Mouse (Mus musculus): ENCODE measurements around the gene Bptf.
A peak's percentile ranks its signal among the peaks of the same experiment; 100 is the strongest.
"Not testable (repeated sequence)": the region's sequence is repeated elsewhere in the genome, so short reads cannot be mapped to it uniquely, and the experiment has no call there.

The Bptf gene

DNA sequence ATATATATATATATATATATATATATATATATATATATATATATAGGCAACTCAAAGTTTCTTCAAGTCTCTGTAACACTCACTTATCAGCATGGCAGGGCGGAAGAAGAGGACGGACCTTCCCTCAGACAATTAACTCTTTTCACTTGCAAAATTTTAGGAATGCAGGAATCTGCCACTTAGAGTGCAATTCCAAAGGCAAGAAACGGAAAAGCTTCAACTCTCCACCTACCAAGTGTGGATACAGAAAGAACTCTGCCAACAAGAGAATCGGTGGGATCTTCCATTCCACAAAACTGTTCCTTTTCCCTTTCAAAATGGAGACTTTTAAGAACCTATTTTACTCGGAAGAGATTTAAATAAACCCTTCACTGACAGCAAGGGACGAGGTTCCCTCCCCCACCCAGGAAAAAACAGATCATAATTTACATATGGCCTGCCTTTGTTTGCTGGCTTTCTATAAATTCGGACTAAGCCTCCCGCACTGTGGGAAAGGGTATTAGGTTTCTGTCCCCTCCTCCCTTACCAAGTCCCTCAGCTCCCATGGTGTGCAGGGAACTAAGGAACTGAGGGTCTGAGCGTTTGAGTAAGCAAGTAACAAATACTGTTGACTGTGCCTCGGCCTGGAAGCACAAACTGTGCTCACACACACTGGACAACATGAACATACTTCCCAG, 17.9 kb downstream of the Bptf start:
- DNase-seq, result no peak

DNA sequence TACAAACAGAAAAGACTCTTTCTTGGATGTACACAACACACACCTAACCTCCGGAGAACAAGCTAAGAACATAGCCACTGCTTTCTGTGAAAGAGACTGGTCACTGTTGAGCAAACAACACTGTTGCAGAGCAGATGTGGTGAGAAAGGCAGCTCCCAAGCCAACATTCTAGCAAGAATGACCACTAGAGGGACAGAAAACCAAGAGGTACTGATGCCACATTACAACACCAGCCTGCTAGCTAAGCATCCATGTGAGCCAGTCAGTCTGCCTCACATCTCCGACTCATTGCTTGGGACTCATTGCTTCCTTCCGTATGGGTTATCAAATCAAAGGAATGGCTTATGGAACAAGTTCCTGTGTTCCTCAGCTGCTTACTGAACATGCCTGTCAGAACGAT, 18.8 kb downstream of the Bptf start:
- DNase-seq, result peak; percentile 23 to 30

DNA sequence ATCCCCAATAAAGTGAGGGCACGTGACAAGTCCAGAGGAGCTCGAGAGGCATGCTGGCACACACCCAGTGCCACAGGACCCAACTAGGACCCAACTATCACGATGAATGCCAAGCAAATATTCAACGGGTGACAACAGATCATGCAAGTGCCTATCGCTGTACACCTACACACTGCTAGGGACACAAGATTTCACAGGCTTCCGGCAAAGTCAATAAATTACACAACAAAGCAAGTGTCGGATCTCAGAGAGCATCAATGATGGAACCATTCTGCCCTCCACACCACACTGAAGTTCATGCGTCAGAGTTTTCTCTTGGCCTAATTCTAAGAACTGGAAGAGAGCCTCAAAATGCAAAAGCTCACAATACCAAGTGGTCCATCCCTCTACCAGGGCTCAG, 22.3 kb downstream of the Bptf start:
- no peak for DNase-seq

DNA sequence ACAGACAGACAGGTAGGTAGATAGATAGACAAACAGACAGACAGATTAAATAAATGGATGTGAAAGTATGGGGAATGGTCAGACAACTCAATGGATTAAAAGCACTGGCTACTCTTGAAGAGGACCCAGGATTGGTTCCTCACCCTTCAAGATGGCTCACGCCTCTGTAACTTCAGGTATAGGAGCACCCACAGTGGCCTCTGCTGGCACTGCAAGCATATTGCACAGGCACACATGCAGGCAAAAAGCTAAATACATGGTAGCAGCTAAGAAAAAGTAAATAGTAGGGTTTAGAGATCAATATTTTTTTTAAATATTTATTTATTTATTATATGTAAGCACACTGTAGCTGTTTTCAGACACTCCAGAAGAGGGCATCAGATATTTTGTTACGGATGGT, 23.0 kb downstream of the Bptf start:
- no peak for DNase-seq

DNA sequence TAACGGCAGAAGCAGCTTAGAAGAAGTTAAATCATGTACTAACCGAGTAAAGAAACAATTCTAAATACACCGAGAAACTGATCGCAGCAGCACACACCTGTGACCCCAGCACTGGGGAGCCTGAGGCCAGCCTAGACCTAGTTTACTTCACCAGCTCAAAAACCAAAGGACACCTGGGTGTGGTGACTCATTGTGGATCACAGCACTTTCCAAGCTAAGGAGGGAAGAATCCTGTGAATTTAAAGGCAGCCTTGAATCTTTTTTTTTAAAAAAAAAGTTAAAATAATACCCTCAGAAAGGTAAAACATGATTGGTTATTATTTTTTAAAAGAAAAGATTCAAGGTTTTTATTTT, 24.2 kb downstream of the Bptf start:
- DNase-seq, result no peak

DNA sequence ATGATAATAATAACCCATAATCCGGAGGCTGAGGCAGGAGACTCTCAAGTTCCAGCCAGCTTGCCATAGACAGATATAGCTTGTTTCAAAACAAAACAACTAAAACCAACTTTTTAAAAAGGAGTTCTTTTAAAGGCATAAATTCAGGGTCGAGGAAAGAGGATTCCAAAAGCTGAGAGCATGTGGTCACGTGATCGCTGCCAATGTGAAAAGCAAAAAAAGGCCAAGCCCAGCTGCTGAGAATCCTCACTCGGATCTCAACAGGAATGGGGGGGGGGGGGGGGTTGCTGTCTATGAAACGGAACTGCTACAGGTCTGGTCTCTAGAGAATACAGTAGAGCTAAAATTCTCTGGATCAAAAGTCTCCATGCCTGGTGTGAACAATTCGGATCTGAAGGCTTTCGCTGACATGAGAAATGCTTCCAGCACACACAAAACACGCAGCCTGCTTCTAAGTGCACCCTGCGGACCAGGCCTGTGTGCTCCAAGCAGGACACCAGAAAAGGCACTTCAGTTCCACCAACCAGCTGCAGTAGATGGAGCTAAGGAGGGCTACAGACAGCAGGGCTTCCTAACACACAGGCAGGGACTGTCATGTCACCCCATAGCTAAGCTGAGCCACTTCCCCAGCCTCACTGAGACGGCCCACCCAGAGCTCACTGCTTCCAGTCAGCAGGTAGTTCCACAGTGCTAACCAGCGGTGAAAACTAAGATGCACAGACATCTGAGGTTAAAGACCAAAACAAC, 24.8 kb downstream of the Bptf start:
- DNase-seq, result no peak

DNA sequence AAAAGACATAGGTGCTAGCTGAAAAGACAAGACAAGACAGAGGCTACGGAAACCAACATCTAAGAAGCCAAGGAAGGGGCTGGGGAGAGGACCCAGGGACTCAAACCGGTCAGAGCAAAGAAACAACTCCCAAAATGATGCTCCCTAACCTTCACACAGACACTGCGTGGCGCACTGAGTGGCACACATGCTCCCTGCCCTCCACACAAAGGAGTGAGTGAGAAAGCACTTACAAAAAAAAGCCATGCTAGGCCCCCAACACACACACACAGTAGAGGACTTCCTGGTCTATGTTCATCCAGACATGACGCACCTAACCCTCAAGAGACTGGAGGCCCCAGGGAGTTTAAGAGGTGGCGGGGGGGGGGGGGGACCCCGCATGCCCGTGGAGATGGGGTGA, 25.5 kb downstream of the Bptf start:
- no peak for DNase-seq

DNA sequence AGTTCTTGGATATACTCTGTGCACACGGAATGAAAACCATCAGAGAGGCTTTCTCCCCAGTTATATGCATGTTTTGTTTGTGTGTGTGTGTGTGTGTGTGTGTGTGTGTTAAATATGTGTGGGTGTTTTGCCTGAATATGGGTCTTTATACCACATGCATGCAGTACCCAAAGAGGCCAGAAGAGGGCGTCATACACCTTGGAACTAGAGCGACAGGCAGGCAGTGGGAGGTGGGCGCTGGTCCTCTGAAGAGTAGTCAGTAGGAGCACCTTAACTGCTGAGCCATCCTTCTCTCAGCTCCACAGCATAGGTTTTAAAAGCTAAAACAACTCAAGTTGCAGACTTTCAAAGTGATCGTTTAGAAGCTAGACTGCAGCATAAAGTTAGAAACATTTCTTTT, 26.7 kb downstream of the Bptf start:
- DNase-seq, result peak; percentile 46 to 76

DNA sequence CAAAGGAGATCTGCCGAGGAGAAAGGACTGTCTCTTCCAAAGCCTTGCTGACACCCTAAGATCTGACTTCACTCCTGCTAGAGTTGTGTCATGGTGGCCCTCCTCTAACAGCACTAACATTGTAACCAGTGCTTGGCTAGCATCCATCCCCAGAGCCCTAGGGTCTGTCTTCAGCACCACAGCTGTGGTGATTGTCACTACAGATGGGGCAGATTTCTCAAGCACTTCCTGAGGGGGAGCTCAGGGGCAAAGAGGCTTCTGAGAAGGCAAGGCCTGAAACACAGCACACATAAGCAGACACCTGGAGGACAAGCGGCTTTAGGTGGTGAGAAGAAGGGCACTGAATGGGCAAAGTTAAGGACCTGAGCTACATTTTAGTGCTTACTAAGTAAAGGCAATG, 28.2 kb downstream of the Bptf start:
- no peak for DNase-seq

DNA sequence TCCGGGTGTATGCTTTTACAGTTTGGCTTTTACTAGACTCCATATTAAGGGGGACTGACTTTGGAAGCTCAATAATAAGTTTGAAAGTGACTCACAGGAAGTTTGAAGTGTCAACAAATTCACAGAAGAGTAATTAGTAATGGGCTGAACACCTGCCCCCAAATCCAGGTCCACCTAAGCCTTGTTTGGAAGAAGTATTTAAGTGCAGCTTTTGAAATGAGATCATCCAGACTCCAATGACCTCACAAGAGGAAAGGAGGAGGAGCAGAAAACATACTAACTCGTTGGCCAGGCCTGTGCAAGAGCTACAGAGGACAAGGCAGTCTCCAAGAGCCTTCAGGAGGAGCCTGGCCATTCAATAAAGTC, 28.7 kb downstream of the Bptf start:
- DNase-seq, result no peak

DNA sequence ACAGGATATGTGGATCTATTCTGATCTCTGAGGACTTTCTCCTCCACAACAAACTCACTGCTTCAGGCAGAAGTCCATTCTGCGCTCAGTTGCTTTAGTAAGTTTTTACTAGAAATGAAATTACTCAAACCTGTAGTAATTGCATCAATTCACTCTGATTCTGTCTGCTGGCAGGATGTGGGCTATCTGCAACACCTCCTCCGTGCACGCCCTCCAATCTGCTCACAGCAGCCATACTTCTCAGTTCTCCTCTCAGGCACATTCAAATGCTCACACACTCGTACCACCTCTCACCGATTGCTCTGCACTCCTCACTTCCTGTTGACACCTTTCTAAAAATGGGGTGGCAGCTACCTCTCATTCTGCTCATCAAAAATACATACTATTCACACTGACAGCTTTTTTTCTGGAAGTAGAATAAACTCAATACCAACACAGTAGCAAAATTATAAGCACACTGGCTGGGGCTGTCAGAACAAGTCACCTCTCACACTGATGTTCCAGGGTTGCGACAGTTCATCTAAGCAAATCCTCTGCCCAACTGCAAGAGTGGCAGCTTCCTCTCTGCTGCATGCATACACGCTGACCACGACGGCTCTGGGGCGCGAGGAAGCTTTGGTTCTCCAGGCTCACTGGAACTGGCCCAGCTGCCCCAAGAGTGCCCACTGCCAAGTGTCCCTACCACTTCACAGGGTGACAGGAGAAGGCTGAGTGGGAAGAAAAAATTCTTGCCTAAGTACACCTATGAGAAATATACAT, 29.3 kb downstream of the Bptf start:
- DNase-seq, result no peak

DNA sequence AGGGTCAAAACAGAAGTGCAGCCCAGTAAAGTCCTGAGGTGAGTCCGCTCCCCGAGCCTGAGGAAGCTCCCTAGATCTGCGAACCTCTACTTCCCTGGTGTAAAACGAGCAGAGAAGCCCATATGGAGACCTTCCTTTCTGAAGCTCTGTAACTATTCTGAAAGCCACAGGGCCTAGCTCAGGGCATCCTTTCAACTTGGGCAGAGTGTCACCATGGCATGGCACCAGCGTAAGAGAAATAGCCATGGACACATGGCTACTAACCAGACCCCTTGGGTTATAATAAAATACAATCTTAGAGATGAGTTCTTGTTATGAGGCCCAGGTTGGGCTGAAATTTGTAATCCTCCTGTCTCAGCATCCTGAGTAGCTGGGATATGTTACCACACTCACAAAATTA, 35.0 kb downstream of the Bptf start:
- no peak for DNase-seq

DNA sequence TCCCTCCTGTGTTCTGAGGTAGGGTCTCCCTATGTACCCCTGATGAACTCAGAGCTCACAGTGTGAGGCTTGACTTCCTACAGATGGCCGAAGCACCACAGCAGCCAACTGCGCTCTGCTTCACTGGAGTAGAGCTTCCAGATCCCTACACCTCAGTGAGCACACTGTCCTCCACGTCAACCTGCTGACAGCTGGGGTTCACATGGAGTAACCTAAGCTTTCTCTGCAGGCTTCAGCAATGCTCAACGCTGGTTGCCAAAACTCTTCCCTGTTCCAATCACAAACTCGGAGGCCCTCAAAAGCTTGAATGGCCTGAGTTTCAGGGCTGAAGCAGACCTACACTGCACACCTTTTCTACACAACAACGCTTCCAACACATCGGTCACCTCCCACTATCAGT, 38.1 kb downstream of the Bptf start:
- no peak for DNase-seq

DNA sequence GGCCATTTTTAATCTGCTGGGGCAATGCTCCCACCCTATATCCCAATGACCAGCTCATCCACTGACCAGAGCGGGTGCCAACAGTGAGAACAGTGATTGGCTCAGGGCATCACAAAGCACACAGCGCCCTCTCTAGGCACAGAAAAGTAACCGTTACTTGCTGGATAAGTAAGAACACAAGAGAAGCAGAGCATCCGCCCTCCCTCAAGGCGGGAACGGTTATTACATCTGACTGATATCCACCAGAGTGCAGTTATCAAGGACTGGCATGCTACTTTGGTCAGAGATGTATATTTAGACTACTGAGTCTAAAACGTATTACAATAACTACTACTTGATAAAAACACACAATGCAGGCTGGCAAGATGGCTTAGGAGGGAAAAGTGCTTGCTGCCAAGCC, 39.3 kb downstream of the Bptf start:
- no peak for DNase-seq

DNA sequence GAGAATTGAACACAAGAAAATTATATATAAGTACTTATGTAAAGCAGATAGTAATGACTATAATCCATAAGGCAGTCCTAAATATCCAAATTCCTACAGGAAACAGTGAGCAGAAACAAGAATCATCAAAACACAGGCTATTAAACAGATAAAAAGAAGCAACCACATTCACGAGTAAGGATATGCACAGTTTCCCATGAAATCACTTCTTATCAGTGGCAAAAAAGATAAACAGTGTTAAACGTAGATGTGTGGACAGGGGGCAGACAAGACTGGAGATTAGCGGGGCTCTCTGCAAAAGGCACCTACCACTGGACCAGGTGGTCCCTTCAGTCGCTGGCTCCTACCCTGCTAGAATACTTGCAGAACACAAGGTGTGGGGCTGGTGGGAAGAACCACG, 46.1 kb downstream of the Bptf start:
- DNase-seq, result no peak

DNA sequence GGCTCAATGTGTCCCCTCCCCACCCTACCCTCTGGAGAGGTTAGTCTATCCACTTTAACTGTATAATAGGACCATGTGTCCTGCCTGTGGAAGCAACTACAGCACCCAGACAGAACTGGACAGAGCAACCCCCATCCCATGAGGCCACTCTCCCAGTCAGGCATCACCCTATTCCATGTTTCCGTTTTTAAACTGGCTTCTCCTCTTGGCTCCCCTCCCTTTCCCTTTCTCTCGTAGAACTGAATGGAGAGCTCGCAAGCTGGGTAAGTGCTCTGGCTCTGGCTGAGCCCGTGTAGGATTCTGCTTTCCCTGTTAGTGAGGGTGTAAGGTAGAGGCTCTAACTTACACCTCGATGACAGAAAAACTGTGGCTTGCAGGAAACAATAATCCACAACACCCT, 48.4 kb downstream of the Bptf start:
- DNase-seq, result no peak

DNA sequence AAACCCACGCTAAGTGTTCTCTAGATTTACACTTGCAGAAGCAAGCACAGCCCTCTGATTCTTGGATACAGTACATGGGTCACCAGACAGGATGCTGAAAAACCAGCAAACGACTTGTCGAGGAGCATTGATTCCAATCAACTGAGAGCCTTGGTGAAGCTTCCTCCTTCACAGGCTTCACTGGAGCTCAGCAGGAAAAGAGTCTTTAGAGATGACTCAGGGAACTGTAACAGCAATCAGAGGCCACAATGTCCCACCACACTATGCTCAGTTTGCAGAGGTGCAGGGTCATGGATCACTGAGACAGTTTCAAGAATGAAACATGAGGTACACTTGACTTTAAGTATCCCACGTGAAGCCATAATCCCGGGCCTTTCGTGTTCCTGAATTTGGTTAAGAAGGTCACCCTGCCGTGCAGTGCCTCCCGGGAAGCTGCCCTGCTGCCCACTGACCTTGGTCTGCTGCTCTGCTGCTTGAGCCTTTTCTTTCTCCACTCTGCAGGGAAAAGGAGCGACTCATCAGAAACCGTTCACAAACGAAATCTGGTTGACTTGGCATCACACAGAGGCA, 66.6 kb downstream of the Bptf start:
- DNase-seq, result peak in 1 of 2 experiments; percentile 13

DNA sequence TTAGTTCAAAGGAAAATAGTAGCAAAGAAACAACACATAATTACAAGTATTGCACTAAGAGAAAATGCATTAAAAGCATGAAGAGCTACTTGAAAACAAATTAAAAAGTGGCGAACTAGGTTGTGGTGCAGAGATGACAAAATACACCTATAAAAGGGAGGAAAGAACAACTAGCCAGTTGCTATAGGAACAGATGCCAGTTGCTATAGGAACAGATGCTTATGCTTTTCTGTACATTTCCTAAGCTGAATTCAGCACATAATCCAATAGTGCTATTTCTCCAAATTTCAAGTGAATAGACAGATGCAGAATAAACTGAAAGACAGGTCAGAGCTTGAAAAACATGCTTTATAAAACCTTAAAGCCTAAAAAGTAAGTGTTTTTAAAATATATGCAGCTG, 67.3 kb downstream of the Bptf start:
- DNase-seq, result no peak

DNA sequence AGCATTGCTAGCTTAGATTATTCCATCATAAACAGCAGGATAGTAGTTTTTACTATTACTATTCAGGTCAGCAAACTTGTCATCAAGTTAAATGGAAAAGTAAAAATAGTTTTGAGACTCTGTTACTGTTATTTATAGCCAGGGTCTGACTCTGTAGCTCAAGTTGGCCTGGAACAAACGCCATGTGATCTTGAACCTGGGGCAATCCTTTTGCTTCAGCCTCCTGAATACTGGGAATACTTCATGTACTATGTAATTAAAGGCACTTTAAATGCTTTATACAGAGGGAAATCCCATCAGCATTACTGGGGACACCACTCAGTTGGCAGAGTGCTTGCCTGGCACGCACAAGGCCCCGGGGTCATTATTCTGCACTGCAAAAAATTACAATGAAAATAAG, 68.9 kb downstream of the Bptf start:
- no peak for DNase-seq

DNA sequence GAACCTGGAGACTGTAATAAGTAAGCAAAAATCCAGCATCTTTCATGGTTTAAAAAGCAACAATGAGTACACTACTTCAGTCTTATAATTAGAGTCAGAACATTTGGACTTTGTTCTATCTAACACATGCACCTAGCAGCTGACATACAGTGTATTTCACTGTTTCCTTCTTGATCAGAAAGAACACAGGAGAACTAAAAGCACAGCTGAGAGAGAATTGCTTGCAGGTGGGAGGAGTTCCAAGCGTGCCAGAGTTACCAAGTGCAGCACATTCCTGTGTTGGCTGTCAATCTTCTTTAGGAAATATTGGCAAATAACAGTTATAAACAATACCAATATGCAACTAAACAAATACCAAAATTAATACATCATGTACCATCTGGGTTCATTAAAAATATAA, 71.0 kb downstream of the Bptf start:
- DNase-seq, result no peak

DNA sequence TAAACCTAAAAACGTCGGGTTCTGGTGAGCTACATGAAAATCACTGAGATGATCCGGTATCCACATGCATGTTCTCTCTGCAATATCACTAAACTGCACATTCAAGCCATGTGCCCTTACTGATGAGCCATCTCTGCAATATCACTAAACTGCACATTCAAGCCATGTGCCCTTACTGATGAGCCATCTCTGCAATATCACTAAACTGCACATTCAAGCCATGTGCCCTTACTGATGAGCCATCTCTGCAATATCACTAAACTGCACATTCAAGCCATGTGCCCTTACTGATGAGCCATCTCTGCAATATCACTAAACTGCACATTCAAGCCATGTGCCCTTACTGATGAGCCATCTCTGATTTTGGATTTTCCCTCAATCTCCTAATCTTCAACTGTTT, 72.3 kb downstream of the Bptf start:
- DNase-seq, result not testable (repeated sequence)

DNA sequence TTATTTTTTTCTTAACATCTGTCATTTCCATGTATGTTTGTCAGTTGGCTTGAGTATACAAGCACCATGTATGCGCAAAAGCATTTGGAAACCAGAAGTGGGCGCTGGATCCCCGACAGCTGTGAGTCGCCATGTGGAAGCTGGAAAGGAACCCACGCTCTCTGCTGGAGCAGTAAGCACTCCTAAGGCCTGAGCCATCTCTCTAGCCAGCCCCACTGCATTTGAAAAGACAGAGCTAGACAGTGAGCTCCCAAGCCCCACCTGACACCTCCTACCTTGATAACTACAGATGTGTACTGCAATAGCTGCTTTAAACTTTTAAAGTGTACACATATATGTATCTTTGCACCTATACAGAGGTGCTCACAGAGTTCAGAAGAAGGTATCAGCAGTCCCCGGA, 74.5 kb downstream of the Bptf start:
- DNase-seq, result no peak

DNA sequence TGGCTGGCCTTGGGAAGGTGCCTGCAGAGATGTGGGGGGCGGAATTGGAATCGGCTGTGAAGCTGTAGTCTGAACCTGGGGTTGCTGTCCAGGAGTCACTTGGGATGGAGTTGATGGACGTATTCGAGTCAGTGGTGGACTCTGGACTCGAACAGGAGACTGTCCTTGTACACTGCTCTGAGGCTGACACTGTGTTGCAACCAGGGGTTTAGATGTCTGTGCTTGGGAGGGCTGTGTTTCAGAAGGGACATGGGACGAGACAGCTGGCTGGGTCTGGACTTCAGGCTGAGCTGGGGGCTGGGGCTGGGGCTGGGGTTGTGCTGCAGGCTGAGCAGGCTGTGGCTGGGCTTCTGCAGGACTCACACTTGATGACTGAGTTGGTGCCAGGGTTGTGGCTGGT, 77.1 kb downstream of the Bptf start:
- DNase-seq, result no peak

All from kidney, adult 8-10 months (tissue).